Mouse (Mus musculus): ENCODE measurements around the gene Me1. TPM values are rescaled to one million over a fixed set of nuclear protein-coding genes. Genes with fewer than 3 reads are reported as not detected.

Me1 gene
- polyA plus RNA-seq, 1 experiment, result 33.6 TPM

DNA sequence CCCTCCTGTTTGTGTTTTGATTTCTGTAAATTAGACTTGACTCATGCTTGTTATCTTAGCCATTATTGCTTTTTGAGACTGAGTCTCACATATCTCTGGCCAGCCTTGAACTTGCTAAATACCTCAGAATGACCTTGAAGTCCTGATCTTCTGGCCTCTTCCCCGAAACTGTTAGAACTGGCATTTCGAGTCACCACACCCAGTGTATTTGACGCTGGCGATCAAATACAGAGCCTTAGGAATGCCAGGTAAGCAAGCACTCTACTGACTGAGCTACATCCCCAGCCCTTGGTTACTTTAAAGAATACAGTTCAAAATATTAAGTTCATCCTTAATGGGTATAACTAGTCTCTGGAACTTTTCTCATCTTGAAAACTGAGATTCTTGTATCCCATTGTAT lies 29.3 kb upstream of the Me1 start:
- no peak for TF ChIP-seq MAX (IDR thresholded peaks at IDR 0.05; ENCODE audit: low read depth)
- TF ChIP-seq TCF12 (IDR thresholded peaks at IDR 0.05; ENCODE audit: insufficient read depth, poor library complexity, severe bottlenecking), result no peak
- TF ChIP-seq TCF3 (IDR thresholded peaks at IDR 0.05; ENCODE audit: insufficient read length, low read depth), result no peak
- no peak for TF ChIP-seq CEBPB (IDR thresholded peaks at IDR 0.05; ENCODE audit: insufficient read depth, poor library complexity, severe bottlenecking)
- no peak for TF ChIP-seq MYOG (IDR thresholded peaks at IDR 0.05; ENCODE audit: control insufficient read depth in 1 of 3, insufficient read depth in 1 of 3, insufficient read length in 2 of 3, low read depth in 2 of 3)
- no peak for TF ChIP-seq REST (IDR thresholded peaks at IDR 0.05; ENCODE audit: insufficient read depth, insufficient read length)
- TF ChIP-seq USF1 (IDR thresholded peaks at IDR 0.05; ENCODE audit: low read depth), result no peak
- TF ChIP-seq POLR2AphosphoS2 (IDR thresholded peaks at IDR 0.05; ENCODE audit: insufficient read length, low read depth), result no peak
- no peak for TF ChIP-seq POLR2A (IDR thresholded peaks at IDR 0.05; ENCODE audit: insufficient read length, low read depth)
- TF ChIP-seq E2F4 (IDR thresholded peaks at IDR 0.05; ENCODE audit: insufficient read depth), result no peak
- TF ChIP-seq SRF (IDR thresholded peaks at IDR 0.05; ENCODE audit: control insufficient read depth, insufficient read length, low read depth), result no peak
- Histone ChIP-seq H3K79me2 (ENCODE audit: control insufficient read depth, insufficient read depth) (no peaks in the 10 kb centered on the region), H3K4me3 (no peak overlapping the region), H3K4me2 (ENCODE audit: low read depth) (no peak overlapping the region), H3ac (ENCODE audit: control insufficient read depth, insufficient read length) (no peak overlapping the region), H3K27me3 (ENCODE audit: control insufficient read depth, insufficient read depth, insufficient read length) (no peaks in the 10 kb centered on the region), H3K36me3 (ENCODE audit: control insufficient read depth, insufficient read depth) (no peaks in the 10 kb centered on the region)

GRCm38 (mm10) chr9:86720794-86721193 lies 25.0 kb upstream of the Me1 start:
- TF ChIP-seq TCF12 (IDR thresholded peaks at IDR 0.05; ENCODE audit: insufficient read depth, poor library complexity, severe bottlenecking) (no peak), MAX (IDR thresholded peaks at IDR 0.05; ENCODE audit: low read depth) (no peak), USF1 (IDR thresholded peaks at IDR 0.05; ENCODE audit: low read depth) (no peak), TCF3 (IDR thresholded peaks at IDR 0.05; ENCODE audit: insufficient read length, low read depth) (no peak), POLR2A (IDR thresholded peaks at IDR 0.05; ENCODE audit: insufficient read length, low read depth) (no peak), POLR2AphosphoS2 (IDR thresholded peaks at IDR 0.05; ENCODE audit: insufficient read length, low read depth) (no peak), CEBPB (IDR thresholded peaks at IDR 0.05; ENCODE audit: insufficient read depth, poor library complexity, severe bottlenecking) (no peak), MYOD1 (IDR thresholded peaks at IDR 0.05; ENCODE audit: control insufficient read depth in 1 of 3, insufficient read length in 2 of 3, low read depth in 2 of 3) (no peak), SRF (IDR thresholded peaks at IDR 0.05; ENCODE audit: control insufficient read depth, insufficient read length, low read depth) (no peak), REST (IDR thresholded peaks at IDR 0.05; ENCODE audit: insufficient read depth, insufficient read length) (no peak)
- Histone ChIP-seq H3K27me3 (ENCODE audit: control insufficient read depth, insufficient read depth, insufficient read length) (no peaks in the 10 kb centered on the region), H3K36me3 (ENCODE audit: control insufficient read depth, insufficient read depth) (no peaks in the 10 kb centered on the region), H3ac (ENCODE audit: control insufficient read depth, insufficient read length) (no peak overlapping the region), H3K4me3 (no peak overlapping the region), H3K79me2 (ENCODE audit: control insufficient read depth, insufficient read depth) (no peaks in the 10 kb centered on the region), H3K4me2 (ENCODE audit: low read depth) (no peak overlapping the region)

GRCm38 (mm10) chr9:86720227-86720626 lies 24.5 kb upstream of the Me1 start:
- H3K79me2 ChIP-seq (ENCODE audit: control insufficient read depth, insufficient read depth), result no peaks in the 10 kb centered on the region
- TF ChIP-seq USF1 (IDR thresholded peaks at IDR 0.05; ENCODE audit: low read depth), result no peak
- no peak for TF ChIP-seq MAX (IDR thresholded peaks at IDR 0.05; ENCODE audit: low read depth)
- no peak for TF ChIP-seq SRF (IDR thresholded peaks at IDR 0.05; ENCODE audit: control insufficient read depth, insufficient read length, low read depth)
- no peak for TF ChIP-seq TCF12 (IDR thresholded peaks at IDR 0.05; ENCODE audit: insufficient read depth, poor library complexity, severe bottlenecking)
- no peak for TF ChIP-seq CEBPB (IDR thresholded peaks at IDR 0.05; ENCODE audit: insufficient read depth, poor library complexity, severe bottlenecking)
- no peak for TF ChIP-seq MYOG (IDR thresholded peaks at IDR 0.05; ENCODE audit: control insufficient read depth in 1 of 3, insufficient read depth in 1 of 3, insufficient read length in 2 of 3, low read depth in 2 of 3)
- no peak for TF ChIP-seq POLR2A (IDR thresholded peaks at IDR 0.05; ENCODE audit: insufficient read length, low read depth)
- no peak for TF ChIP-seq E2F4 (IDR thresholded peaks at IDR 0.05; ENCODE audit: insufficient read depth)
- TF ChIP-seq POLR2AphosphoS2 (IDR thresholded peaks at IDR 0.05; ENCODE audit: insufficient read length, low read depth), result no peak
- TF ChIP-seq TCF3 (IDR thresholded peaks at IDR 0.05; ENCODE audit: insufficient read length, low read depth), result no peak
- no peak for TF ChIP-seq REST (IDR thresholded peaks at IDR 0.05; ENCODE audit: insufficient read depth, insufficient read length)
- TF ChIP-seq MYOD1 (IDR thresholded peaks at IDR 0.05; ENCODE audit: control insufficient read depth in 1 of 3, insufficient read length in 2 of 3, low read depth in 2 of 3), result no peak

DNA sequence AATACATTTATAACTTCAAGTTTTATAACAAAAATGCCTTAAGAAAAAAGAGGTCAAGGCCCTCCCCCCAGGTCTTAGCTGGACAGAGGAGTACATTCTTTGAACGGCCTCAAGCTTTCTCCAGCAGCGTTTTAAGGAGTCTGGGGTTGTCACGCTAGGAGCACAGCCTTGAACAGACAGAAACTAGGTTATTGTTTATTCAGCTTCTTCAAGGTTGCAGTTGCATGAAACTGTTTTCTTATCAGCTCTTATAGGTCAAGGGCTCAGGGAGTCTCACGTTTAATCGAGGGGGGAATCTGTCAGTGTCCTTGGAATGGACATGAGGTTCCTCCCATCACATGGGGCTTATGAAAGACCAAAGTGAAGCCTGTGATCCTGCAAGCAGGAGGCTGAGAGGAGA lies 21.4 kb upstream of the Me1 start:
- Histone ChIP-seq H3K27me3 (ENCODE audit: control insufficient read depth, insufficient read depth, insufficient read length) (no peaks in the 10 kb centered on the region), H3K4me2 (ENCODE audit: low read depth) (no peak overlapping the region), H3K4me3 (no peak overlapping the region), H3K36me3 (ENCODE audit: control insufficient read depth, insufficient read depth) (no peaks in the 10 kb centered on the region), H3ac (ENCODE audit: control insufficient read depth, insufficient read length) (no peak overlapping the region), H3K79me2 (ENCODE audit: control insufficient read depth, insufficient read depth) (no peaks in the 10 kb centered on the region)
- TF ChIP-seq TCF12 (IDR thresholded peaks at IDR 0.05; ENCODE audit: insufficient read depth, poor library complexity, severe bottlenecking) (no peak), E2F4 (IDR thresholded peaks at IDR 0.05; ENCODE audit: insufficient read depth) (no peak), POLR2AphosphoS2 (IDR thresholded peaks at IDR 0.05; ENCODE audit: insufficient read length, low read depth) (no peak), SRF (IDR thresholded peaks at IDR 0.05; ENCODE audit: control insufficient read depth, insufficient read length, low read depth) (no peak)

More at GRCm38 (mm10) chr9:86720227-86720626, 24.5 kb upstream of the Me1 start:
- H3K4me3 ChIP-seq, result no peak overlapping the region
- H3K27me3 ChIP-seq (ENCODE audit: control insufficient read depth, insufficient read depth, insufficient read length), result no peaks in the 10 kb centered on the region
- H3ac ChIP-seq (ENCODE audit: control insufficient read depth, insufficient read length), result no peak overlapping the region
- no peaks in the 10 kb centered on the region for H3K36me3 ChIP-seq (ENCODE audit: control insufficient read depth, insufficient read depth)
- H3K4me2 ChIP-seq (ENCODE audit: low read depth), result no peak overlapping the region

DNA sequence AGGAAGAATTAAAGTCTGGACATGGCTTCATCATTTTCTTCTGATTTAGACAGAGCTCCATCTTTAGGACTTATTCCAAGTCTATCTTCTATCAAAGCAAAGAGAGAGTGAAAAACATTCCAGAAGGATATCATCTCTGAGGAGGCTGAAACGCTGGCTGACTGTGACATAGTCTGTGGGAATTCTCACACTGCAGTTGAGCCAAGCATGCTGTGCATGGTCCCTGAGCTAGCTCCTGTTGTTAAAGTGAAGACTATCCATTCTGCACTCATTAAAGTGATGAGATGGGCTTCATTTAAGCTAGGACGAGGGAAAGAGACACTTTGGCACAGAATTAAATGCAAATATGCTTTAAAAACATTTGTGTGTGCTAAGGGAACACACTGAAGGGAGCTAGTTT lies 20.8 kb upstream of the Me1 start:
- H3K4me2 ChIP-seq (ENCODE audit: low read depth), result no peak overlapping the region
- no peak for TF ChIP-seq TCF3 (IDR thresholded peaks at IDR 0.05; ENCODE audit: insufficient read length, low read depth)

More for the DNA sequence above, 20.8 kb upstream of the Me1 start:
- no peaks in the 10 kb centered on the region for H3K27me3 ChIP-seq (ENCODE audit: control insufficient read depth, insufficient read depth, insufficient read length)
- H3ac ChIP-seq (ENCODE audit: control insufficient read depth, insufficient read length), result no peak overlapping the region
- no peak overlapping the region for H3K4me3 ChIP-seq
- no peaks in the 10 kb centered on the region for H3K36me3 ChIP-seq (ENCODE audit: control insufficient read depth, insufficient read depth)
- H3K79me2 ChIP-seq (ENCODE audit: control insufficient read depth, insufficient read depth), result no peaks in the 10 kb centered on the region

Data from myocyte (in vitro differentiated cells).